Mouse (Mus musculus) lung, adult 10 weeks (tissue): ENCODE data around the gene Gm5269. TPM values are rescaled to one million over a fixed set of nuclear protein-coding genes. Genes with fewer than 3 reads are reported as not detected.

Experiments used
- polyA plus RNA-seq: library from polyadenylated mRNA; stranded (reverse); fragments of 350-450 nt; fragmentation: Illumina TruSeq; extraction: RNeasy Lipid Tissue Mini Kit (QIAGEN cat#74804); gene quantifications from one replicate; pipeline ENCODE4 v1.2.3, GENCODE M21; 2014; ENCODE audit warnings: low read depth, low replicate concordance; ENCODE audit not compliant: insufficient read depth

Gene Gm5269
- not detected for polyA plus RNA-seq

GRCm38 (mm10) chr1:45890173-45890572, at the start of gene Gm5269:
Gm5269 (minus strand) TSS chr1:45890273.

GRCm38 (mm10) chr1:45926393-45926763, 36.3 kb upstream of the Gm5269 start, which contains the start of gene Slc40a1:
Slc40a1 (minus strand) TSS chr1:45926523.

Other genes starting within 250 kb of the Gm5269 start
- 21.8 TPM for gene Wdr75, start 95.1 kb downstream of the Gm5269 start, polyA plus RNA-seq
- gene Slc40a1, start 36.2 kb upstream of the Gm5269 start, polyA plus RNA-seq: 4.8 TPM
- 2.3 TPM for gene Dnah7b, start 176.0 kb upstream of the Gm5269 start, polyA plus RNA-seq